Mouse (Mus musculus) G1E (cell line): ENCODE measurements around the gene Gabrd.

ENCODE experiments used
- CTCF ChIP-seq: IDR thresholded peaks from 2 replicates; pipeline ENCODE4 v1.5.1; 2012; ENCODE audit warnings: low read depth, low read length, inconsistent platforms, mixed read lengths
- GATA1 ChIP-seq: IDR thresholded peaks from 2 replicates; pipeline ENCODE4 v1.6.1; 2012; ENCODE audit warnings: borderline replicate concordance, low read length, inconsistent platforms, mixed read lengths
- GATA2 ChIP-seq: IDR thresholded peaks from 2 replicates; pipeline ENCODE4 v1.6.1; 2012; ENCODE audit warnings: low read depth, low read length, inconsistent platforms, borderline replicate concordance
- TAL1 ChIP-seq: conservative IDR thresholded peaks from 2 replicates; pipeline ENCODE4 v1.6.1; 2012; ENCODE audit warnings: low read depth, low read length, inconsistent platforms, mixed read lengths

GRCm38 (mm10) chr4:155371797-155372735, 25.8 kb downstream of the Gabrd start:
- TF ChIP-seq CTCF, result no peak
- TF ChIP-seq TAL1, result no peak
- no peak for TF ChIP-seq GATA1
- TF ChIP-seq GATA2, result no peak
